Mouse (Mus musculus) MEL (cell line): Measurements from ENCODE around the gene Rbm12. TPM values are rescaled to one million over a fixed set of nuclear protein-coding genes. Genes with fewer than 3 reads are reported as not detected.

ENCODE experiments used
- DNase-seq: peaks from one replicate; pipeline ENCODE4 v3.0.0; 2011; ENCODE audit warnings: low read depth, low spot score
- H3K27ac ChIP-seq: 2 replicates; pipeline ENCODE4 v1.5.1; 2012; ENCODE audit warnings: low read depth, mild to moderate bottlenecking, control low read depth, low read length, moderate library complexity; ENCODE audit not compliant: control insufficient read depth
- H3K27me3 ChIP-seq, 2 experiments: fragments of 150-350 bp in 1 of 2; sonication (generic) in 1 of 2; 2 replicates each; pipeline ENCODE4 v1.6.1; 2012; ENCODE audit warnings: low read length in 2 of 2, mild to moderate bottlenecking in 2 of 2, improper control_type of control experiment in 1 of 2, moderate library complexity in 1 of 2; ENCODE audit not compliant: insufficient read depth in 2 of 2, control insufficient read depth in 1 of 2
- H3K36me3 ChIP-seq, 2 experiments: 2 replicates each; pipeline ENCODE4 v1.6.1; 2012 to 2014; ENCODE audit warnings: low read length in 2 of 2, improper control_type of control experiment in 1 of 2, inconsistent platforms in 1 of 2, mild to moderate bottlenecking in 1 of 2; ENCODE audit not compliant: insufficient read depth in 2 of 2, control insufficient read depth in 1 of 2
- H3K4me1 ChIP-seq, 2 experiments: fragments of 150-350 bp in 1 of 2; sonication (generic) in 1 of 2; 2 replicates each; pipeline ENCODE4 v1.6.1; 2012; ENCODE audit warnings: low read length in 2 of 2, improper control_type of control experiment in 1 of 2, mild to moderate bottlenecking in 1 of 2; ENCODE audit not compliant: insufficient read depth in 2 of 2, control insufficient read depth in 1 of 2
- H3K4me3 ChIP-seq, 2 experiments: fragments of 150-350 bp in 1 of 2; sonication (generic) in 1 of 2; 2 replicates each; pipeline ENCODE4 v1.5.1; 2012; ENCODE audit warnings: low read depth in 2 of 2, low read length in 2 of 2, mild to moderate bottlenecking in 2 of 2, moderate library complexity in 2 of 2, control low read depth in 1 of 2, improper control_type of control experiment in 1 of 2; ENCODE audit not compliant: control insufficient read depth in 1 of 2, insufficient read depth in 1 of 2
- H3K79me2 ChIP-seq: 2 replicates; pipeline ENCODE4 v1.6.1; 2012; ENCODE audit warnings: mild to moderate bottlenecking, low read length, moderate library complexity; ENCODE audit not compliant: control insufficient read depth, poor library complexity, insufficient read depth
- H3K9ac ChIP-seq: 2 replicates; pipeline ENCODE4 v1.6.1; 2012; ENCODE audit warnings: low read depth, mild to moderate bottlenecking, control low read depth, low read length, moderate library complexity; ENCODE audit not compliant: control insufficient read depth, poor library complexity, severe bottlenecking
- H3K9me3 ChIP-seq: fragments of 150-350 bp; sonication (generic); replicated peaks from 2 replicates; pipeline ENCODE4 v1.6.1; 2012; ENCODE audit warnings: mild to moderate bottlenecking, low read length, improper control_type of control experiment, moderate library complexity; ENCODE audit not compliant: insufficient read depth
- BHLHE40 ChIP-seq: IDR thresholded peaks from 2 replicates; pipeline ENCODE4 v1.6.1; 2012; ENCODE audit warnings: low read depth, mild to moderate bottlenecking, inconsistent platforms, low read length, improper control_type of control experiment, borderline replicate concordance
- CHD2 ChIP-seq: IDR thresholded peaks from 2 replicates; pipeline ENCODE4 v1.6.1; 2011; ENCODE audit warnings: low read length, improper control_type of control experiment
- EP300 ChIP-seq, 2 experiments: IDR thresholded peaks; 2 replicates each; pipeline ENCODE4 v1.6.1; 2011; ENCODE audit warnings: improper control_type of control experiment in 2 of 2, low read length in 2 of 2, low read depth in 1 of 2, mild to moderate bottlenecking in 1 of 2
- ETS1 ChIP-seq: IDR thresholded peaks from 2 replicates; pipeline ENCODE4 v1.6.1; 2012; ENCODE audit warnings: low read depth, mild to moderate bottlenecking, inconsistent platforms, low read length, improper control_type of control experiment, moderate library complexity
- HCFC1 ChIP-seq: IDR thresholded peaks from 2 replicates; pipeline ENCODE4 v1.6.1; 2012; ENCODE audit warnings: low read depth, mild to moderate bottlenecking, inconsistent platforms, low read length, improper control_type of control experiment, moderate library complexity
- JUND ChIP-seq: IDR thresholded peaks from 2 replicates; pipeline ENCODE4 v1.6.1; 2011; ENCODE audit warnings: low read depth, mild to moderate bottlenecking, improper control_type of control experiment, low read length
- MAFK ChIP-seq: IDR thresholded peaks from 2 replicates; pipeline ENCODE4 v1.6.1; 2011; ENCODE audit warnings: low read depth, mild to moderate bottlenecking, low read length, improper control_type of control experiment, borderline replicate concordance
- MAZ ChIP-seq: IDR thresholded peaks from 2 replicates; pipeline ENCODE4 v1.6.1; 2012; ENCODE audit warnings: low read depth, mild to moderate bottlenecking, inconsistent platforms, low read length, improper control_type of control experiment
- MEF2A ChIP-seq: IDR thresholded peaks from 2 replicates; pipeline ENCODE4 v1.6.1; 2014; ENCODE audit warnings: low read depth, mild to moderate bottlenecking, inconsistent platforms, low read length, improper control_type of control experiment; ENCODE audit not compliant: poor library complexity, insufficient replicate concordance, severe bottlenecking; ENCODE audit errors: extremely low read depth
- MXI1 ChIP-seq: IDR thresholded peaks from 2 replicates; pipeline ENCODE4 v1.6.1; 2011; ENCODE audit warnings: mild to moderate bottlenecking, low read depth, low read length, improper control_type of control experiment
- MYB ChIP-seq: IDR thresholded peaks from 2 replicates; pipeline ENCODE4 v1.6.1; 2011; ENCODE audit warnings: mild to moderate bottlenecking, low read depth, low read length, improper control_type of control experiment
- MYC ChIP-seq: IDR thresholded peaks from 2 replicates; pipeline ENCODE4 v1.6.1; 2011; ENCODE audit warnings: low read depth, mild to moderate bottlenecking, low read length, improper control_type of control experiment, moderate library complexity
- NRF1 ChIP-seq: IDR thresholded peaks from 2 replicates; pipeline ENCODE4 v1.6.1; 2014; ENCODE audit warnings: low read depth, mild to moderate bottlenecking, inconsistent platforms, low read length, improper control_type of control experiment, moderate library complexity; ENCODE audit not compliant: poor library complexity, insufficient read depth, severe bottlenecking
- POLR2A ChIP-seq, 2 experiments: IDR thresholded peaks; 2 replicates each; pipeline ENCODE4 v1.6.1; 2011 to 2012; ENCODE audit warnings: low read length in 2 of 2, mild to moderate bottlenecking in 2 of 2, control low read depth in 1 of 2, improper control_type of control experiment in 1 of 2, low read depth in 1 of 2, moderate library complexity in 1 of 2; ENCODE audit not compliant: control insufficient read depth in 1 of 2, insufficient read depth in 1 of 2, poor library complexity in 1 of 2
- RCOR1 ChIP-seq: IDR thresholded peaks from 2 replicates; pipeline ENCODE4 v1.6.1; 2012; ENCODE audit warnings: low read depth, mild to moderate bottlenecking, inconsistent platforms, low read length, improper control_type of control experiment
- SMC3 ChIP-seq: IDR thresholded peaks from 2 replicates; pipeline ENCODE4 v1.6.1; 2011; ENCODE audit warnings: low read depth, low read length, improper control_type of control experiment
- TAL1 ChIP-seq: IDR thresholded peaks from 2 replicates; pipeline ENCODE4 v1.6.1; 2012; ENCODE audit warnings: mild to moderate bottlenecking, inconsistent platforms, low read length, moderate library complexity, mixed read lengths
- USF1 ChIP-seq: IDR thresholded peaks from 2 replicates; pipeline ENCODE4 v1.6.1; 2014; ENCODE audit warnings: low read depth, mild to moderate bottlenecking, inconsistent platforms, low read length, improper control_type of control experiment, moderate library complexity
- USF2 ChIP-seq, 2 experiments: IDR thresholded peaks; 2 replicates each; pipeline ENCODE4 v1.6.1; 2011 to 2012; ENCODE audit warnings: improper control_type of control experiment in 2 of 2, low read length in 2 of 2, borderline replicate concordance in 1 of 2, inconsistent platforms in 1 of 2, low read depth in 1 of 2, mild to moderate bottlenecking in 1 of 2; ENCODE audit not compliant: insufficient read depth in 1 of 2
- ZC3H11A ChIP-seq: IDR thresholded peaks from 2 replicates; pipeline ENCODE4 v1.6.1; 2012; ENCODE audit warnings: low read depth, mild to moderate bottlenecking, inconsistent platforms, low read length, improper control_type of control experiment
- ZKSCAN1 ChIP-seq: IDR thresholded peaks from 2 replicates; pipeline ENCODE4 v1.6.1; 2012; ENCODE audit warnings: low read depth, mild to moderate bottlenecking, inconsistent platforms, low read length, improper control_type of control experiment, moderate library complexity
- polyA plus RNA-seq, 2 experiments: library from polyadenylated mRNA; stranded (reverse) in 1 of 2; unstranded in 1 of 2; fragments of >175 nt in 1 of 2; fragments of >200 nt in 1 of 2; gene quantifications; 2 replicates each; pipeline versions ENCODE4 v1.2.1 to v1.2.4; 2012; ENCODE audit warnings: low replicate concordance in 2 of 2, low read depth in 1 of 2; ENCODE audit not compliant: insufficient read length in 2 of 2, insufficient read depth in 1 of 2, missing spikeins in 1 of 2
- total RNA-seq: library from RNA; depleted of rRNA; stranded (reverse); fragments of 300-350 nt; gene quantifications from 2 replicates; pipeline ENCODE4 v1.2.3, GENCODE M21; 2012

Gene Rbm12
- total and polyA plus RNA-seq, 3 experiments = 13.4 to 42.5 (median 28.8) TPM

- no peaks in the 10 kb centered on the region for H3K9me3 ChIP-seq
- H3K4me1 ChIP-seq = peaks cover 0 to 3% of the 10 kb centered on the region in 2 experiments; a peak in 1 of 4 replicates
- DNase-seq = no peak
- TF ChIP-seq SMC3 (no peak), NRF1 (no peak), EP300 (IDR thresholded peaks at IDR 0.05; ENCODE audit: low read depth in 1 of 2, low read length in 2 of 2) (no peak), ETS1 (no peak), JUND (no peak), MEF2A (no peak)
- no peaks in the 10 kb centered on the region for H3K79me2 ChIP-seq
- no peak overlapping the region for H3K9ac ChIP-seq
- H3K27me3 ChIP-seq = no peaks in the 10 kb centered on the region
- H3K4me3 ChIP-seq = no peak overlapping the region
- H3K27ac ChIP-seq = no peak overlapping the region
- H3K36me3 ChIP-seq = peaks cover 0 to 12% of the 10 kb centered on the region in 2 experiments; a peak in 2 of 4 replicates
These were observed 40.5 kb downstream of the Rbm12 start for GRCm38 (mm10) chr2:156071236-156071635.

DNA sequence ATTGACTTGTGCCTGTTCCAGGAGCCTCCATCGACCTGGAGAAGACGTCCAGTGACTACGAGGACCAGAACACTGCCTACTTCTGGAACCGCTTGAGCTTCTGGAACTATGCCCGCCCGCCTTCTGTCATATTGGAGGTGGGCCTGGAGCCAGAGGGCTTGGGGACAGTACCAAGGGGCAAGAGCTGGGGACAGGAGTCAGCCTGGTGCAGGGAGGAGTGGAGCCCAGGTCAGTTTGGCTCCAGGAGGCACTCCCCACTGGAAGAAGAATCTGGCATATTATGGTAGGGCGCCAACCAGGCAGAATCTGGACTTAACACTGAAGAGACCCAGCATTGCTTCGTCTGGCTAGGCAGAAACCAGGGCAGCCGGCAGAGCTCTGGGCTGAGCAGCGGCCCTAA lies 43.9 kb downstream of the Rbm12 start:
- peaks cover 0 to 9% of the 10 kb centered on the region in 2 experiments; a peak in 3 of 4 replicates for H3K4me1 ChIP-seq
- TF ChIP-seq MAFK (no peak), POLR2A (IDR thresholded peaks at IDR 0.05; ENCODE audit: control insufficient read depth in 1 of 2, insufficient read depth in 1 of 2, low read depth in 1 of 2, low read length in 2 of 2, poor library complexity in 1 of 2) (no peak), HCFC1 (no peak), ZKSCAN1 (no peak), MEF2A (no peak), RCOR1 (no peak), ZC3H11A (no peak), USF2 (IDR thresholded peaks at IDR 0.05; ENCODE audit: borderline replicate concordance in 1 of 2, insufficient read depth in 1 of 2, low read depth in 1 of 2, low read length in 2 of 2) (no peak), MYC (no peak), USF1 (no peak), BHLHE40 (no peak), CHD2 (no peak), NRF1 (no peak), MXI1 (no peak), MYB (no peak), TAL1 (no peak), MAZ (no peak)
- TF ChIP-seq, all 39 proteins: peak for 0
- no peak overlapping the region for H3K27ac ChIP-seq
- peaks cover 4% of the 10 kb centered on the region in 2 experiments; a peak in 3 of 4 replicates for H3K36me3 ChIP-seq
- no peak overlapping the region for H3K4me3 ChIP-seq
- peaks cover 3% of the 10 kb centered on the region; the same call in 1 of the 2 replicates for H3K79me2 ChIP-seq
- no peaks in the 10 kb centered on the region for H3K27me3 ChIP-seq
- H3K9me3 ChIP-seq = no peaks in the 10 kb centered on the region
- DNase-seq = no peak
- no peak overlapping the region for H3K9ac ChIP-seq
